Mouse (Mus musculus) thymus, adult 2 months (tissue): ENCODE data around the gene Tubb2a. TPM values are rescaled to one million over a fixed set of nuclear protein-coding genes. Genes with fewer than 3 reads are reported as not detected.

Experiments
- DNase-seq: peaks from one replicate; pipeline ENCODE4 v3.0.0; 2021
- H3K27ac ChIP-seq: fragments of 200-500 bp; 2 replicates; pipeline ENCODE4 v1.5.1; 2012; ENCODE audit warnings: low read length, control low read depth; ENCODE audit not compliant: control insufficient read depth, insufficient read depth
- H3K27me3 ChIP-seq: fragments of 200-500 bp; 2 replicates; pipeline ENCODE4 v1.6.1; 2012; ENCODE audit warnings: mild to moderate bottlenecking, low read length, moderate library complexity, mixed read lengths; ENCODE audit not compliant: control insufficient read depth, insufficient read depth
- H3K36me3 ChIP-seq: fragments of 200-500 bp; 2 replicates; pipeline ENCODE4 v1.6.1; 2012; ENCODE audit warnings: mild to moderate bottlenecking, low read length, moderate library complexity; ENCODE audit not compliant: control insufficient read depth, insufficient read depth
- H3K4me1 ChIP-seq: fragments of 200-500 bp; replicated peaks from 2 replicates; pipeline ENCODE4 v1.6.1; 2012; ENCODE audit warnings: low read length; ENCODE audit not compliant: control insufficient read depth, insufficient read depth
- H3K4me3 ChIP-seq: fragments of 200-500 bp; 2 replicates; pipeline ENCODE4 v1.5.1; 2012; ENCODE audit warnings: mild to moderate bottlenecking, low read length, control low read depth, moderate library complexity; ENCODE audit not compliant: control insufficient read depth, insufficient read depth
- CTCF ChIP-seq: fragments of 200-500 bp; IDR thresholded peaks from 2 replicates; pipeline ENCODE4 v1.5.1; 2012; ENCODE audit warnings: mild to moderate bottlenecking, control low read depth, low read length, moderate library complexity, borderline replicate concordance; ENCODE audit not compliant: control insufficient read depth, poor library complexity, insufficient read depth; ENCODE audit errors: extremely low read depth
- POLR2A ChIP-seq: fragments of 200-500 bp; IDR thresholded peaks from 2 replicates; pipeline ENCODE4 v1.6.1; 2012; ENCODE audit warnings: mild to moderate bottlenecking, low read length, control low read depth, moderate library complexity; ENCODE audit not compliant: control insufficient read depth, poor library complexity, insufficient read depth; ENCODE audit errors: extremely low read depth
- WGBS: fragments of 180-500 bp; shearing (Covaris S2); methylation state at CpG from one replicate; pipeline ENCODE4 v1.1.7; 2018; 5-methylcytosine and 5-hydroxymethylcytosine counted together
- polyA plus RNA-seq: library from polyadenylated mRNA; depleted of rRNA; stranded (reverse); fragments of >200 nt; gene quantifications from 2 replicates; pipeline ENCODE4 v1.2.3, GENCODE M21; 2012

Gene Tubb2a
- polyA plus RNA-seq, 1 experiment, result 469 TPM

- TF ChIP-seq CTCF, result no peak
- TF ChIP-seq POLR2A, result no peak
- H3K27ac ChIP-seq, result no peak overlapping the region
- DNase-seq, result no peak
- no peaks in the 10 kb centered on the region for H3K36me3 ChIP-seq
- 93% methylated on average over 4 of the region's 4 CpGs for WGBS
- no peak overlapping the region for H3K4me3 ChIP-seq
- H3K4me1 ChIP-seq, result peaks cover 10% of the 10 kb centered on the region
- no peaks in the 10 kb centered on the region for H3K27me3 ChIP-seq
Observed at GRCm38 (mm10) chr13:34109035-34109676, 31.3 kb upstream of the Tubb2a start.

GRCm38 (mm10) chr13:34106999-34107398 is 29.2 kb upstream of the Tubb2a start:
- TF ChIP-seq POLR2A (no peak), CTCF (no peak)
- Histone ChIP-seq H3K27ac (no peak overlapping the region), H3K36me3 (no peaks in the 10 kb centered on the region), H3K27me3 (no peaks in the 10 kb centered on the region), H3K4me3 (no peak overlapping the region), H3K4me1 (peaks cover 4% of the 10 kb centered on the region; the same call in 1 of the 2 replicates)
- 98% methylated on average over 1 of the region's 1 CpGs for WGBS
- DNase-seq, result no peak

GRCm38 (mm10) chr13:34106256-34106655 is 28.4 kb upstream of the Tubb2a start:
- no peaks in the 10 kb centered on the region for H3K27me3 ChIP-seq
- no peak for DNase-seq
- H3K4me1 ChIP-seq, result peaks cover 4% of the 10 kb centered on the region; the same call in 1 of the 2 replicates
- TF ChIP-seq CTCF (no peak), POLR2A (no peak)
- no peak overlapping the region for H3K4me3 ChIP-seq
- no peaks in the 10 kb centered on the region for H3K36me3 ChIP-seq
- no peak overlapping the region for H3K27ac ChIP-seq
- 98% methylated on average over 2 of the region's 2 CpGs for WGBS

GRCm38 (mm10) chr13:34105364-34105763 is 27.6 kb upstream of the Tubb2a start:
- DNase-seq, result no peak
- 90% methylated on average over 1 of the region's 1 CpGs for WGBS
- H3K4me1 ChIP-seq, result peaks cover 6% of the 10 kb centered on the region
- no peak overlapping the region for H3K4me3 ChIP-seq
- TF ChIP-seq POLR2A (no peak), CTCF (no peak)
- H3K27ac ChIP-seq, result no peak overlapping the region
- no peaks in the 10 kb centered on the region for H3K36me3 ChIP-seq
- no peaks in the 10 kb centered on the region for H3K27me3 ChIP-seq

GRCm38 (mm10) chr13:34101908-34102307 is 24.1 kb upstream of the Tubb2a start:
- H3K4me1 ChIP-seq, result peaks cover 3% of the 10 kb centered on the region
- TF ChIP-seq POLR2A (no peak), CTCF (no peak)
- WGBS, result 81% methylated on average over 9 of the region's 9 CpGs
- no peak for DNase-seq
- H3K4me3 ChIP-seq, result no peak overlapping the region
- no peaks in the 10 kb centered on the region for H3K27me3 ChIP-seq
- H3K27ac ChIP-seq, result no peak overlapping the region
- no peaks in the 10 kb centered on the region for H3K36me3 ChIP-seq

- Histone ChIP-seq H3K27ac (no peak overlapping the region), H3K36me3 (no peaks in the 10 kb centered on the region), H3K27me3 (no peaks in the 10 kb centered on the region), H3K4me3 (no peak overlapping the region), H3K4me1 (peaks cover 9% of the 10 kb centered on the region)
- 98% methylated on average over 10 of the region's 10 CpGs for WGBS
- no peak for TF ChIP-seq CTCF
- no peak for DNase-seq
Observed at GRCm38 (mm10) chr13:34101247-34101646, 23.4 kb upstream of the Tubb2a start.

GRCm38 (mm10) chr13:34100733-34101132 is 22.9 kb upstream of the Tubb2a start:
- no peak overlapping the region for H3K27ac ChIP-seq
- no peaks in the 10 kb centered on the region for H3K36me3 ChIP-seq
- H3K4me3 ChIP-seq, result no peak overlapping the region
- H3K27me3 ChIP-seq, result no peaks in the 10 kb centered on the region
- no peak for TF ChIP-seq CTCF
- no peak for TF ChIP-seq POLR2A
- peaks cover 12% of the 10 kb centered on the region for H3K4me1 ChIP-seq
- 98% methylated on average over 3 of the region's 3 CpGs for WGBS
- no peak for DNase-seq
